Mouse (Mus musculus) ES-E14 (cell line): ENCODE data around the gene Hmx1. TPM values are rescaled to one million over a fixed set of nuclear protein-coding genes. Genes with fewer than 3 reads are reported as not detected.

Experiments used
- DNase-seq: peaks from one replicate; pipeline ENCODE4 v3.0.0-alpha.2; 2013; ENCODE audit warnings: low read depth, low spot score
- H3K27ac ChIP-seq: 2 replicates; pipeline ENCODE4 v1.5.1; 2012; ENCODE audit warnings: low read depth, mild to moderate bottlenecking, low read length, moderate library complexity, mixed read lengths; ENCODE audit not compliant: poor library complexity, insufficient read depth, severe bottlenecking
- H3K36me3 ChIP-seq: 2 replicates; pipeline ENCODE4 v1.6.1; 2012; ENCODE audit warnings: mild to moderate bottlenecking, low read length, moderate library complexity, mixed read lengths; ENCODE audit not compliant: control insufficient read depth, poor library complexity, insufficient read depth, severe bottlenecking
- H3K4me1 ChIP-seq, 2 experiments: fragments of 150-350 bp in 1 of 2; sonication (generic) in 1 of 2; 2 replicates each; pipeline ENCODE4 v1.6.1; 2012; ENCODE audit warnings: low read length in 2 of 2, mild to moderate bottlenecking in 1 of 2, mixed read lengths in 1 of 2; ENCODE audit not compliant: control insufficient read depth in 2 of 2, insufficient read depth in 2 of 2, poor library complexity in 1 of 2
- H3K4me3 ChIP-seq, 2 experiments: fragments of 150-350 bp in 1 of 2; sonication (generic) in 1 of 2; 2 replicates each; pipeline ENCODE4 v1.5.1; 2012; ENCODE audit warnings: low read length in 2 of 2, low read depth in 1 of 2, mild to moderate bottlenecking in 1 of 2, mixed read lengths in 1 of 2; ENCODE audit not compliant: insufficient read depth in 1 of 2, poor library complexity in 1 of 2, severe bottlenecking in 1 of 2
- H3K9ac ChIP-seq: 2 replicates; pipeline ENCODE4 v1.6.1; 2012; ENCODE audit warnings: low read depth, mild to moderate bottlenecking, low read length, mixed read lengths; ENCODE audit not compliant: poor library complexity, insufficient read depth, severe bottlenecking
- H3K9me3 ChIP-seq: fragments of 150-350 bp; sonication (generic); 2 replicates; pipeline ENCODE4 v1.6.1; 2012; ENCODE audit warnings: low read depth, mild to moderate bottlenecking, low read length; ENCODE audit not compliant: control insufficient read depth, insufficient read depth
- CHD2 ChIP-seq: IDR thresholded peaks from 2 replicates; pipeline ENCODE4 v1.6.1; 2014; ENCODE audit warnings: mild to moderate bottlenecking, low read depth, low read length, inconsistent platforms
- HCFC1 ChIP-seq: IDR thresholded peaks from 2 replicates; pipeline ENCODE4 v1.6.1; 2012; ENCODE audit warnings: low read length, inconsistent platforms, borderline replicate concordance; ENCODE audit not compliant: insufficient read depth
- MAFK ChIP-seq: IDR thresholded peaks from 2 replicates; pipeline ENCODE4 v1.6.1; 2014; ENCODE audit warnings: mild to moderate bottlenecking, low read depth, low read length, inconsistent platforms; ENCODE audit not compliant: insufficient read depth
- ZC3H11A ChIP-seq: IDR thresholded peaks from 2 replicates; pipeline ENCODE4 v1.6.1; 2012; ENCODE audit warnings: low read depth, mild to moderate bottlenecking, inconsistent platforms, low read length, borderline replicate concordance
- ZNF384 ChIP-seq: IDR thresholded peaks from 2 replicates; pipeline ENCODE4 v1.6.1; 2012; ENCODE audit warnings: low read depth, low read length, inconsistent platforms
- in situ Hi-C, 2 experiments: fragments of 600-800 bp; cut with MboI; formaldehyde crosslinking; loops; one replicate each; pipeline ENCODE4 v1.15.1; 2025; ENCODE audit warnings: low sequenced_read_pairs in 2 of 2, inconsistent platforms in 1 of 2; ENCODE audit not compliant: unreplicated experiment in 2 of 2
- total RNA-seq: library from RNA; depleted of rRNA; stranded (reverse); fragments of 300-350 nt; gene quantifications from 2 replicates; pipeline ENCODE4 v1.2.3, GENCODE M21; 2012

The Hmx1 gene
- total RNA-seq, 1 experiment = 0.76 TPM

GRCm38 (mm10) chr5:35361570-35362284, 27.2 kb upstream of the Hmx1 start:
- H3K9me3 ChIP-seq = no peaks in the 10 kb centered on the region
- no peaks in the 10 kb centered on the region for H3K36me3 ChIP-seq
- H3K9ac ChIP-seq = no peak overlapping the region
- H3K27ac ChIP-seq = no peak overlapping the region
- no peaks in the 10 kb centered on the region for H3K4me1 ChIP-seq
- TF ChIP-seq MAFK (no peak), ZC3H11A (peak; percentile 83; the same call in 1 of the 2 replicates), ZNF384 (no peak), HCFC1 (no peak), CHD2 (no peak)
- in situ Hi-C loops = loop anchor here in 1 of 2 experiments (10.0 kb wide), 1 partner anchor 143 kb away; no protein-coding TSS in a partner anchor
- DNase-seq = peak; percentile 87
- H3K4me3 ChIP-seq = no peak overlapping the region

GRCm38 (mm10) chr5:35366241-35367032, 22.5 kb upstream of the Hmx1 start:
- TF ChIP-seq MAFK (no peak), ZNF384 (no peak), HCFC1 (no peak), ZC3H11A (no peak), CHD2 (no peak)
- Histone ChIP-seq H3K9me3 (no peaks in the 10 kb centered on the region), H3K4me3 (no peak overlapping the region), H3K4me1 (no peaks in the 10 kb centered on the region), H3K36me3 (no peaks in the 10 kb centered on the region), H3K27ac (no peak overlapping the region), H3K9ac (no peak overlapping the region)
- in situ Hi-C loops = loop anchor here in 1 of 2 experiments (10.0 kb wide), 1 partner anchor 138 kb away; no protein-coding TSS in a partner anchor
- DNase-seq = no peak

GRCm38 (mm10) chr5:35368916-35369315, 20.0 kb upstream of the Hmx1 start:
- no peaks in the 10 kb centered on the region for H3K36me3 ChIP-seq
- no peaks in the 10 kb centered on the region for H3K9me3 ChIP-seq
- H3K27ac ChIP-seq = no peak overlapping the region
- H3K4me1 ChIP-seq = no peaks in the 10 kb centered on the region
- no peak overlapping the region for H3K4me3 ChIP-seq
- H3K9ac ChIP-seq = no peak overlapping the region
- TF ChIP-seq CHD2 (no peak), ZC3H11A (no peak), ZNF384 (no peak), MAFK (no peak), HCFC1 (no peak)
- DNase-seq = no peak
- in situ Hi-C loops = loop anchor here in 1 of 2 experiments (10.0 kb wide), 1 partner anchor 136 kb away; no protein-coding TSS in a partner anchor

GRCm38 (mm10) chr5:35379066-35379465, 9.8 kb upstream of the Hmx1 start:
- H3K36me3 ChIP-seq = no peaks in the 10 kb centered on the region
- no peak for TF ChIP-seq MAFK
- H3K9ac ChIP-seq = no peak overlapping the region
- DNase-seq = no peak
- H3K9me3 ChIP-seq = no peaks in the 10 kb centered on the region
- H3K27ac ChIP-seq = no peak overlapping the region
- H3K4me3 ChIP-seq = no peak overlapping the region
- in situ Hi-C loops = loop anchor here in 1 of 2 experiments (25.0 kb wide), 2 partner anchors 1667 to 1942 kb away; partner anchors contain the start of genes Fgfr3 and Nkx1-1
- H3K4me1 ChIP-seq = no peaks in the 10 kb centered on the region
